Mouse (Mus musculus): ENCODE data around the gene B3gat3. TPM values are rescaled to one million over a fixed set of nuclear protein-coding genes. Genes with fewer than 3 reads are reported as not detected.
"Not testable (repeated sequence)": the region's sequence is repeated elsewhere in the genome, so short reads cannot be mapped to it uniquely, and the experiment has no call there.

The B3gat3 gene
- total and polyA plus RNA-seq, 3 experiments: 35.4 to 59.4 (median 42.3) TPM

DNA sequence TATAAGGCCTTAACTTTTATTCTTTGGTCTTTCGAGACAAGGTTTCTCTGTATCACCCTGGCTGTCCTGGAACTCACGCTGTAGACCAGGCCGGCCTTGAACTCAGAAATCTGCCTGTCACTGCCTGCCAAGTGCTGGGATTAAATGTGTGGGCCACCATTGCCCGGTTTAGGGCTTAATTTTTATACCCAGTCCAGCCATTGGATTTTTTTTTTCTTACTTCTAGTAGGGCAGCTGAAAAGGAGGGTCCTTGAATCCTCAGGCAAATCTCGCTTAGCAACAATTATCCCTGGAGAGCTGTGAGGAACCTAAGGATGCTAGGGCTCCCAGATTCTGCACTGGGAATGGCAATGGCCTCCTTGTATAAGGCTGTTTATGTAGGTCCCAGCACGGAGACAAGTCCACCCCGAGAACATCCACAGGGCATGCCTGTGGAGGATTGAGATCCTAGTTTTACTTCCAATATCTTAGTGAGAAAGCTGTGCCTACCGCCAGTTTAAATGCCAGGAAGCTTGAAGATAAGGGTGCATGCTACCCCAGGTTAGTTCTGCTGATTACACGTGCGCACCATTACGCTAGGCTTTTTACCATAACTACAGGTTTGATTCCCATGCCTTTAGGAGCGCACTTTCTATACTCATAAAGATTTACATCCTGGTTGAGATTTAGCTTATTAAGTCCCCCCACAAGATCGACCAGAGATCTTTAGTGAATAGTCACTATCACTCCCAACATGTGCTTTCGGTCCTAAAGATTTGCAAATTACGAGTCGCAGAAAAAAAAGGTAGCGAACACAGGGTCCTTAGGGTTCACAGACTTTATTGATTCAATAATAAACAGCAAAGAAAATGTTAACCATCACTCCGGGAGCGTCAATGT is 32.4 kb upstream of the B3gat3 start:
- Histone ChIP-seq H3K79me2 (replicated peaks; ENCODE audit: control insufficient read depth, insufficient read depth, low read length) (no peaks in the 10 kb centered on the region; the same call in 1 of the 2 replicates), H3K4me1 (ENCODE audit: control insufficient read depth, insufficient read depth, low read length) (peaks cover 3% of the 10 kb centered on the region; the same call in 1 of the 2 replicates), H3K27me3 (ENCODE audit: control insufficient read depth, insufficient read depth, low read length) (no peaks in the 10 kb centered on the region), H3K36me3 (ENCODE audit: control insufficient read depth, insufficient read depth, low read length) (no peaks in the 10 kb centered on the region; the same call in 1 of the 2 replicates), H3K9ac (ENCODE audit: low read depth, low read length) (peak overlapping the region; percentile 79), H3K27ac (peak overlapping the region; percentile 85), H3K4me3 (peak overlapping the region; percentile 73)
- TF ChIP-seq CTCF (IDR thresholded peaks at IDR 0.05) (no peak), EP300 (IDR thresholded peaks at IDR 0.05; ENCODE audit: insufficient read depth, low read depth, low read length) (no peak), POLR2A (IDR thresholded peaks at IDR 0.05; ENCODE audit: insufficient read depth, low read depth, low read length) (no peak)
- intact Hi-C loops (cut with DNase I): loop anchor here (2.0 kb wide), 1 partner anchor 17 kb away; the partner anchor contains the start of gene Ubxn1
- 25% methylated on average over 19 of the region's 19 CpGs for WGBS
- DNase-seq: no peak

- TF ChIP-seq CTCF (IDR thresholded peaks at IDR 0.05) (no peak), POLR2A (IDR thresholded peaks at IDR 0.05; ENCODE audit: insufficient read depth, low read depth, low read length) (peak; percentile 93), EP300 (IDR thresholded peaks at IDR 0.05; ENCODE audit: insufficient read depth, low read depth, low read length) (0 out of 2 replicates have a peak, but pooled peaks have one; percentile 65)
- H3K4me3 ChIP-seq: peak within 1 kb of the TSS; percentile 73
- H3K36me3 ChIP-seq (ENCODE audit: control insufficient read depth, insufficient read depth, low read length): no peaks in the 10 kb centered on the region; the same call in 1 of the 2 replicates
- no peaks in the 10 kb centered on the region for H3K27me3 ChIP-seq (ENCODE audit: control insufficient read depth, insufficient read depth, low read length)
- H3K4me1 ChIP-seq (ENCODE audit: control insufficient read depth, insufficient read depth, low read length): peaks cover 3% of the 10 kb centered on the region; the same call in 1 of the 2 replicates
- DNase-seq: peak; percentile 93 to 95
- under 1% methylated on average over 58 of the region's 58 CpGs for WGBS
- peak within 1 kb of the TSS; percentile 85 for H3K27ac ChIP-seq
- H3K79me2 ChIP-seq (replicated peaks; ENCODE audit: control insufficient read depth, insufficient read depth, low read length): no peaks in the 10 kb centered on the region; the same call in 1 of the 2 replicates
- intact Hi-C loops (cut with DNase I): loop anchor here (2.0 kb wide), 1 partner anchor 18 kb away; the partner anchor contains the start of gene Ubxn1
- peak within 1 kb of the TSS; percentile 79 for H3K9ac ChIP-seq (ENCODE audit: low read depth, low read length)
These were observed 31.4 kb upstream of the B3gat3 start, which contains the start of the genes 1810009A15Rik and Gm49416 for GRCm38 (mm10) chr19:8888511-8889385. Gene 1810009A15Rik (plus strand): TSS chr19:8888853. Gene Gm49416 (plus strand): TSS chr19:8888926.

GRCm38 (mm10) chr19:8892829-8893766 is 27.1 kb upstream of the B3gat3 start, which contains the start of gene Ints5:
Gene Ints5 (plus strand): TSS chr19:8893005.
- Histone ChIP-seq H3K27me3 (ENCODE audit: control insufficient read depth, insufficient read depth, low read length) (no peaks in the 10 kb centered on the region), H3K9ac (ENCODE audit: low read depth, low read length) (peak within 1 kb of the TSS; percentile 94), H3K79me2 (replicated peaks; ENCODE audit: control insufficient read depth, insufficient read depth, low read length) (no peaks in the 10 kb centered on the region), H3K36me3 (ENCODE audit: control insufficient read depth, insufficient read depth, low read length) (no peaks in the 10 kb centered on the region; the same call in 1 of the 2 replicates), H3K27ac (peak within 1 kb of the TSS; percentile 89), H3K4me3 (peak within 1 kb of the TSS; percentile 92), H3K4me1 (ENCODE audit: control insufficient read depth, insufficient read depth, low read length) (no peaks in the 10 kb centered on the region; the same call in 1 of the 2 replicates)
- TF ChIP-seq CTCF (IDR thresholded peaks at IDR 0.05) (no peak), POLR2A (IDR thresholded peaks at IDR 0.05; ENCODE audit: insufficient read depth, low read depth, low read length) (peak; percentile 86), EP300 (IDR thresholded peaks at IDR 0.05; ENCODE audit: insufficient read depth, low read depth, low read length) (peak; percentile 81)
- intact Hi-C loops (cut with DNase I): no loop called here
- DNase-seq: peak; percentile 88 to 90
- 1% methylated on average over 54 of the region's 54 CpGs for WGBS

- no peaks in the 10 kb centered on the region for H3K27me3 ChIP-seq (ENCODE audit: control insufficient read depth, insufficient read depth, low read length)
- peaks cover 1% of the 10 kb centered on the region; the same call in 1 of the 2 replicates for H3K4me1 ChIP-seq (ENCODE audit: control insufficient read depth, insufficient read depth, low read length)
- H3K4me3 ChIP-seq: no peak overlapping the region
- H3K27ac ChIP-seq: no peak overlapping the region
- no peak for DNase-seq
- H3K36me3 ChIP-seq (ENCODE audit: control insufficient read depth, insufficient read depth, low read length): peaks cover 5% of the 10 kb centered on the region
- WGBS: 84% methylated on average over 9 of the region's 9 CpGs
- no peaks in the 10 kb centered on the region for H3K79me2 ChIP-seq (replicated peaks; ENCODE audit: control insufficient read depth, insufficient read depth, low read length)
- intact Hi-C loops (cut with DNase I): loop anchor here (5.0 kb wide), 2 partner anchors 57 to 73 kb away; partner anchors contain the start of genes Hnrnpul2 and Tut1
- no peak overlapping the region for H3K9ac ChIP-seq (ENCODE audit: low read depth, low read length)
- TF ChIP-seq EP300 (IDR thresholded peaks at IDR 0.05; ENCODE audit: insufficient read depth, low read depth, low read length) (no peak), CTCF (IDR thresholded peaks at IDR 0.05) (no peak), POLR2A (IDR thresholded peaks at IDR 0.05; ENCODE audit: insufficient read depth, low read depth, low read length) (no peak)
These were observed 24.7 kb upstream of the B3gat3 start for GRCm38 (mm10) chr19:8895397-8895960.

DNA sequence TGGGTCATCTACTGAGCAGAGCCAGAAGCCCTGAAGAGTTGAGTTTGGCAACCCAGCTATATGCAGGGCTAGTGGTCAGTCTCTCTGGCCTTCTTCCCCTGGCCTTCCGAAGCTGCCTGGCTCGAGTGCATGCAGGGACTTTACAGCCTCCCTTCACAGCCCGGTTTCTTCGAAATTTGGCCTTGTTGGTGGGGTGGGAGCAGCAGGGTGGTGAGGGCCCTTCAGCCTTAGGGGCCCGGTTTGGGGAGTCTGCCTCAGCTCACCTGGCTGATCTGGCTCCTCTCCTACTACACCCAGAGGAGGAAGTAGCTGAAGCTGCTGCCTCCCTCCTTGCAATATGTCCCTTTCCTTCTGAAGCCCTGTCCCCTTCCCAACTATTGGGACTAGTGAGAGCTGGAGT is 23.9 kb upstream of the B3gat3 start:
- DNase-seq; H3K27me3 ChIP-seq (ENCODE audit: control insufficient read depth, insufficient read depth, low read length); H3K4me3 ChIP-seq; H3K9ac ChIP-seq (ENCODE audit: low read depth, low read length); H3K36me3 ChIP-seq (ENCODE audit: control insufficient read depth, insufficient read depth, low read length); H3K4me1 ChIP-seq (ENCODE audit: control insufficient read depth, insufficient read depth, low read length); H3K27ac ChIP-seq; H3K79me2 ChIP-seq (replicated peaks; ENCODE audit: control insufficient read depth, insufficient read depth, low read length): not testable (repeated sequence)
- intact Hi-C loops (cut with DNase I): loop anchor here (5.0 kb wide), 2 partner anchors 56 to 74 kb away; partner anchors contain the start of genes Hnrnpul2 and Tut1
- 80% methylated on average over 5 of the region's 5 CpGs for WGBS
